ENCODE assay signal across 11 mouse cellular contexts in genomic region chr19:36227418-36228160, GRCm38 (mm10).
DNase-seq lines count a peak whose midpoint lies in the region; ATAC-seq and TF ChIP-seq lines count a peak whose summit lies in the region.
"Had no signal": no experiment of that assay in that cellular context is flagged by ENCODE, and none has a peak within 500 bp of the region (broad histone marks: within the 10 kb centered on the region; RNA-seq: fewer than 3 reads in every experiment).

No protein-coding gene starts in this region.

- H3K36me3 ChIP-seq in heart, embryonic 10.5 days: no peaks in the 10 kb centered on the region
- no peaks in the 10 kb centered on the region for H3K36me3 ChIP-seq in liver, adult 2 months (ENCODE audit: control insufficient read depth, insufficient read depth, low read length)
- H3K36me3 ChIP-seq in liver, embryonic 12.5 days: no peaks in the 10 kb centered on the region
- H3K36me3 ChIP-seq: limb, embryonic 12.5 days had no signal

- no peaks in the 10 kb centered on the region for H3K9me3 ChIP-seq in heart, embryonic 10.5 days
- H3K9me3 ChIP-seq in liver, embryonic 12.5 days (replicated peaks): no peaks in the 10 kb centered on the region
- H3K9me3 ChIP-seq: limb, embryonic 12.5 days; megakaryocyte, embryonic 14.5 days had no signal

- 15% methylated on average over 17 of the region's 17 CpGs for WGBS in heart, embryonic 10.5 days
- 27% methylated on average over 17 of the region's 17 CpGs for WGBS in liver, adult 2 months
- WGBS in liver, embryonic 12.5 days (ENCODE audit: insufficient replicate concordance): 16% methylated on average over 16 of the region's 17 CpGs

- peaks cover 35% of the 10 kb centered on the region for H3K4me1 ChIP-seq in heart, embryonic 10.5 days
- H3K4me1 ChIP-seq in liver, adult 2 months (ENCODE audit: control insufficient read depth, insufficient read depth, low read length): no peaks in the 10 kb centered on the region
- no peaks in the 10 kb centered on the region for H3K4me1 ChIP-seq in liver, embryonic 12.5 days
- H3K4me1 ChIP-seq: limb, embryonic 12.5 days had no signal

- H3K4me3 ChIP-seq in heart, embryonic 10.5 days: no peak overlapping the region
- H3K4me3 ChIP-seq in liver, adult 2 months (ENCODE audit: insufficient read depth, low read depth, low read length): no peak overlapping the region
- H3K4me3 ChIP-seq in liver, embryonic 12.5 days: no peak overlapping the region
- H3K4me3 ChIP-seq: limb, embryonic 12.5 days; megakaryocyte, embryonic 14.5 days had no signal

- H3K4me2 ChIP-seq in liver, embryonic 12.5 days: no peak overlapping the region
- H3K4me2 ChIP-seq: limb, embryonic 12.5 days had no signal

- no peak for ATAC-seq in liver, embryonic 12.5 days
- ATAC-seq in granulocyte monocyte progenitor cell, adult 5-6 weeks (replicated peaks; ENCODE audit: poor library complexity, severe bottlenecking): peak; percentile 35; the same call in 1 of the 2 replicates

- no peak for DNase-seq in heart, embryonic 10.5 days (ENCODE audit: low spot score)
- no peak for DNase-seq in heart, postnatal 10 days
- DNase-seq in liver, adult 2 months (ENCODE audit: extremely low read depth, low read depth, low spot score): peak; percentile 19
- peak; percentile 32 for DNase-seq in naive thymus-derived CD4-positive, alpha-beta T cell, adult 2 months (ENCODE audit: low read depth)
- DNase-seq in cerebellum, postnatal 14 days: no peak
- DNase-seq in thymus, postnatal 14 days: no peak
- DNase-seq: cerebellum, adult 2 months had no signal

- no peaks in the 10 kb centered on the region for H3K27me3 ChIP-seq in heart, embryonic 10.5 days (ENCODE audit: insufficient read depth, poor library complexity, severe bottlenecking)
- no peaks in the 10 kb centered on the region for H3K27me3 ChIP-seq in liver, adult 2 months (ENCODE audit: control insufficient read depth, insufficient read depth, low read length)
- no peaks in the 10 kb centered on the region; the same call in 1 of the 2 replicates for H3K27me3 ChIP-seq in liver, embryonic 12.5 days (replicated peaks)
- H3K27me3 ChIP-seq: limb, embryonic 12.5 days; megakaryocyte, embryonic 14.5 days had no signal

- H3K79me2 ChIP-seq in liver, adult 2 months (ENCODE audit: control insufficient read depth, insufficient read depth, low read length): no peaks in the 10 kb centered on the region

- no peak for TF ChIP-seq POLR2A in liver, adult 2 months (IDR thresholded peaks at IDR 0.05; ENCODE audit: extremely low read depth, insufficient read depth, low read length)

- no peak overlapping the region for H3K9ac ChIP-seq in liver, adult 2 months (ENCODE audit: low read depth, low read length)
- no peak overlapping the region for H3K9ac ChIP-seq in liver, embryonic 12.5 days
- H3K9ac ChIP-seq: limb, embryonic 12.5 days had no signal

- intact Hi-C loops in heart, postnatal 10 days (cut with DNase I): no loop called here

- peak overlapping the region; percentile 67; the same call in 1 of the 2 replicates for H3K27ac ChIP-seq in heart, embryonic 10.5 days
- H3K27ac ChIP-seq in liver, adult 2 months (replicated peaks; ENCODE audit: insufficient read depth, low read depth, low read length): no peak overlapping the region
- no peak overlapping the region for H3K27ac ChIP-seq in liver, embryonic 12.5 days
- H3K27ac ChIP-seq: limb, embryonic 12.5 days had no signal

- no peak for TF ChIP-seq CTCF in liver, adult 2 months (IDR thresholded peaks at IDR 0.05; ENCODE audit: low read depth, low read length)

Comparison
In these comparisons a context has a peak if more than half of its experiments do, and no peak if none do; other contexts are left out.
1. DNase-seq: peak in liver, adult 2 months (single experiment) and naive thymus-derived CD4-positive, alpha-beta T cell, adult 2 months (single experiment); none in heart, embryonic 10.5 days (single experiment), heart, postnatal 10 days (0 of 2), cerebellum, postnatal 14 days (0 of 2) and thymus, postnatal 14 days (single experiment).